Mouse (Mus musculus): ENCODE data around the gene Rusc2. TPM values are rescaled to one million over a fixed set of nuclear protein-coding genes. Genes with fewer than 3 reads are reported as not detected.

The Rusc2 gene
- 15.5 and 17.3 TPM in 2 replicates for polyA plus RNA-seq (2012; rRNA removed)

DNA sequence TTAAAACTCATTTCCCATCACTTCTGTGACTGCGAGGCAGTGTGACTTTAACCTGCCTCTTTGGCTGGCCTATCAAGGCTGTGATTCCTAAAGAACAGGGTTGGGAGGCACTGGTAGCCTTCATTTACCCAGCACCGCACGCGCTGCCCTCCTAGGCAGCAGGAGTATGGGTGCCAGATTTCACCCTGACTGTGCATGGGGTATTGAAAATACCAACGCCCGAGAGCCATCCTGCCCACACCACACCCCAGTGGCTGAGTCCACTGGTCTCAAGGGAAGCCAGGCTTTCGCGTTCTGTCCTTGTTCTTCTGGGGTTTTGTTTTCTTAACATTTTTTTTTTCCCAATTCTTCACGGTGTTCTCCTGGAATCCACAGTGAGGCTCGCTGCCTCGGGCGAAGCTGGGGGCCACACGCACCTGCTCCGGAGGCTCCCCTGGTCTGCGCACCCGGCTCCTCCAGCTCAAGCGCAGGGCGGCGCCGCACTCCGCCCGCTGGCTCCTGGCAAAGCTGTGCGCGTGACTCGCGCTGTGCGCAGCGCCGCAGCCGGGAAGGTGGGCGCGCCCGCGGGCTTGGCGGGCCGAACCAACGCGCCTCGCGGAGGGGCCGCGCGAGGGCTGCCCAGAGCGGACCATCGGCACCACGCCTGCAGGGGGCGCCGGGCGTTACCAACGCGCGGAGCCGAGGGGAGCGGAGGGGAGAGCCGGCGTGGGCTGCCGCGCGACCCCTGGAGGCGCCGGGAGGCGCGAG is at the start of gene Rusc2:
Gene Rusc2 (plus strand): TSS at position 572 of the 747 bp plus-strand sequence.
- no peak for TF ChIP-seq POLR2A (IDR thresholded peaks at IDR 0.05; ENCODE audit: low read depth, low read length)
- TF ChIP-seq CTCF (conservative IDR thresholded peaks at IDR 0.05; ENCODE audit: insufficient read depth, insufficient read length, low read depth, low read length) = peak; percentile 33
- H3K27ac ChIP-seq (ENCODE audit: insufficient read depth, low read depth, low read length) = peak within 1 kb of the TSS; percentile 93
- H3K36me3 ChIP-seq (ENCODE audit: control insufficient read depth, insufficient read depth, low read length) = no peaks in the 10 kb centered on the region
- WGBS = under 1% methylated on average over 61 of the region's 63 CpGs
- H3K4me3 ChIP-seq (ENCODE audit: insufficient read depth, low read depth, low read length) = peak within 1 kb of the TSS; percentile 93
- H3K4me1 ChIP-seq (ENCODE audit: control insufficient read depth, insufficient read depth, low read length) = peaks cover 8% of the 10 kb centered on the region; the same call in 1 of the 2 replicates
- peak; percentile 93 for DNase-seq
- no peaks in the 10 kb centered on the region for H3K27me3 ChIP-seq (replicated peaks; ENCODE audit: control insufficient read depth, insufficient read depth, low read length)

DNA sequence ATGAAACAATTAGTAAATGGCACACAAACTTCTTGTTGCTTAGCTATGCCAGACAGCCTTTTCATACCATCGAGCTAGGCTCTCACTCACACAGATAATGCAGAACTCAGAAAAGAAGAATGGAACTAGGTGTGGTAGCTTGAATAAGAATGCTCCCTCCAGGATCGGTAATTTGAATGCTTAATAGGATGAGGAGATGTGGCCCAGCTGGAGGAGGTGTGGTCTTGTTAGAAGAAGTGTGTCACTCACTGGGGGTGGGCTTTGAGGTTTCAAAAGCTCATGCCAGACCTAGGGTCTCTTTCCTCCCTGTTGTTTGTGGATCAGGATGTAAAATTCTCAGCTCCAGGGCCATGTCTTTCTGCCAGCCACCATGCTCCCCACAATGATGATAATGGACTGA is 47.0 kb upstream of the Rusc2 start:
- TF ChIP-seq CTCF (conservative IDR thresholded peaks at IDR 0.05; ENCODE audit: insufficient read depth, insufficient read length, low read depth, low read length) (no peak), POLR2A (IDR thresholded peaks at IDR 0.05; ENCODE audit: low read depth, low read length) (no peak)
- Histone ChIP-seq H3K36me3 (ENCODE audit: control insufficient read depth, insufficient read depth, low read length) (no peaks in the 10 kb centered on the region), H3K4me1 (ENCODE audit: control insufficient read depth, insufficient read depth, low read length) (no peaks in the 10 kb centered on the region), H3K27me3 (replicated peaks; ENCODE audit: control insufficient read depth, insufficient read depth, low read length) (no peaks in the 10 kb centered on the region), H3K4me3 (ENCODE audit: insufficient read depth, low read depth, low read length) (no peak overlapping the region), H3K27ac (ENCODE audit: insufficient read depth, low read depth, low read length) (no peak overlapping the region)
- 62% methylated on average over 2 of the region's 2 CpGs for WGBS
- DNase-seq = no peak

DNA sequence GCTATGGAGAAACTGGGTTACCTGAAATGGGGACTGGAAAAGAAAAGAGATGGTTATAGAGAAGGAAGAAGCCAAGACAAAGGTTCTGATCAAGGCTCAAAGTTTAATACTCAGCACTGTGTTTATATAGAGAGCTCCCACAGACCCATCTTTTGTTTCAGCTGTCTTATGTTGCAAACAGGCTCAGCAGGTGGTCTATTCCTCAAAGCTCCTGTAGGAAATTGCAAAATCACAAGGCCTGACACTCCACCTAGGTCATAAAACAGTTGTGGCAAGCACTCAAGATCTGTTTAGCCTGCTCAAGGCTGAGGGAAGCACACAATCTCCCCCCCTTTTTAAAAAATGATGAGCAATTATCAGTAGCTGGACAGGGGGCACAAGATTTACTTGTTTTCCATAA is 45.6 kb upstream of the Rusc2 start:
- H3K27me3 ChIP-seq (replicated peaks; ENCODE audit: control insufficient read depth, insufficient read depth, low read length) = no peaks in the 10 kb centered on the region
- H3K27ac ChIP-seq (ENCODE audit: insufficient read depth, low read depth, low read length) = no peak overlapping the region
- H3K4me1 ChIP-seq (ENCODE audit: control insufficient read depth, insufficient read depth, low read length) = no peaks in the 10 kb centered on the region

DNA sequence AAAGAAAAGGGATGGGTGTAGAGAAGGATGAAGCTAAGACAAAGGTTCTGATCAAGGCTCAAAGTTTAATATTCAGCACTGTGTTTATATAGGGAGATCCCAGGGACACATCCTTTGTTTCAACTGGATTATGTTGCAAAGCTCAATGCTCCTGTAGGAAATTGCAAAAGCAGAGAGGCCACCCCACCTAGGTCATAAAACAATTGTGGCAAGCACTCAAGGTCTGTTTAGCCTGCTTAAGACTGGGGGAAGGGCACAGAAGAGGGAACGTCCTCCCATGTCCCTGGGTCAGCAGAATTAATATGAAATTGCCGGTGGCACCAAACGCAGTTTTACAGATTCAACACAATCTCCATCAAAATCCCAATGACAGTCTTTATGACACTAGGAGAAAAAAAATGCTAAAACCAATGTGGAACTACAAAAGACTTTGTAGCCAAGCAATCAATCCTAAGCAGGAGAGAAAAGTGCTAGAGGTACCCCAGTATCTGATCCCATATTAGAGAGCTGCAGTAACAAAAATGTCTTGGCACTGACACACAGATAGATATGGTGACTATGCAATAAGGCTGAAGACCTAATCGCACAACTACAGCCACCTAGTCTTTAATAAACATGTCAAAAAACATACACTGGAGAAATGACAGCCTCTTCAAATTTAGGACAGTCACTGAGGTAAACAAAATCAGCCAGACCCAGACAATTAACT is 41.5 kb upstream of the Rusc2 start:
- WGBS = 47% methylated on average over 4 of the region's 4 CpGs
- peak; percentile 11 for DNase-seq
- H3K27me3 ChIP-seq (replicated peaks; ENCODE audit: control insufficient read depth, insufficient read depth, low read length) = no peaks in the 10 kb centered on the region
- no peaks in the 10 kb centered on the region for H3K4me1 ChIP-seq (ENCODE audit: control insufficient read depth, insufficient read depth, low read length)
- no peak overlapping the region for H3K27ac ChIP-seq (ENCODE audit: insufficient read depth, low read depth, low read length)
- no peaks in the 10 kb centered on the region for H3K36me3 ChIP-seq (ENCODE audit: control insufficient read depth, insufficient read depth, low read length)
- no peak for TF ChIP-seq CTCF (conservative IDR thresholded peaks at IDR 0.05; ENCODE audit: insufficient read depth, insufficient read length, low read depth, low read length)
- no peak for TF ChIP-seq POLR2A (IDR thresholded peaks at IDR 0.05; ENCODE audit: low read depth, low read length)
- no peak overlapping the region for H3K4me3 ChIP-seq (ENCODE audit: insufficient read depth, low read depth, low read length)

More for the DNA sequence above, 45.6 kb upstream of the Rusc2 start:
- Histone ChIP-seq H3K4me3 (ENCODE audit: insufficient read depth, low read depth, low read length) (no peak overlapping the region), H3K36me3 (ENCODE audit: control insufficient read depth, insufficient read depth, low read length) (no peaks in the 10 kb centered on the region)
- no peak for DNase-seq
- no peak for TF ChIP-seq CTCF (conservative IDR thresholded peaks at IDR 0.05; ENCODE audit: insufficient read depth, insufficient read length, low read depth, low read length)
- no peak for TF ChIP-seq POLR2A (IDR thresholded peaks at IDR 0.05; ENCODE audit: low read depth, low read length)

DNA sequence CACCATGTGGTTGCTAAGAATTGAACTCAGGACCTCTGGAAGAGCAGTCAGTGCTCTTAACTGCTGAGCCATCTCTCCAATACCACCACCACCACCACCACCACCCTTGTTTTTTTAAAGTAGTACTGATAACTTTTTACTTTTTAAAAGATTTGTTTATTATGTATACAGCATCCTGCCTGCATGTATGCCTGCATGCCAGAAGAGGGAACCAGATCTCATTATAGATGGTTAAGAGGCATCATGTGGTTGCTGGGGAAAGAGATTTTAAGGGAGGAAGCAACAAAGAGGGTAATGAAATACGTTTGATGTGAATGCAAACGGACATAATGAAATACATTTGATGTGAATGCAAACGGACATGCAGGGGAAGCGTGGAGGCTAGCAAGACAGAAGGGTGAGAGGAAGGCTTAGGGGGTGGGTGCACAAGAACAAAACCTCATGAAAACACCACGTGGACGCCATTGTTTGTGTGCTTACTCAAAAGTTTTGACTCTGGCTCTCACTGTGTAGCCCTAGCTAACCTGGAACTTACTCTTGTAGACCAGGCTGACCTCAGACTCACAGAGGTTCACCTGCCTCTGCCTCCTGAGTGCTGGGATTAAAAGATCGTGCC is 40.4 kb upstream of the Rusc2 start:
- no peak for TF ChIP-seq CTCF (conservative IDR thresholded peaks at IDR 0.05; ENCODE audit: insufficient read depth, insufficient read length, low read depth, low read length)
- no peak for TF ChIP-seq POLR2A (IDR thresholded peaks at IDR 0.05; ENCODE audit: low read depth, low read length)
- H3K36me3 ChIP-seq (ENCODE audit: control insufficient read depth, insufficient read depth, low read length) = no peaks in the 10 kb centered on the region
- no peaks in the 10 kb centered on the region for H3K4me1 ChIP-seq (ENCODE audit: control insufficient read depth, insufficient read depth, low read length)
- no peak overlapping the region for H3K27ac ChIP-seq (ENCODE audit: insufficient read depth, low read depth, low read length)
- H3K4me3 ChIP-seq (ENCODE audit: insufficient read depth, low read depth, low read length) = no peak overlapping the region
- no peak for DNase-seq
- no peaks in the 10 kb centered on the region for H3K27me3 ChIP-seq (replicated peaks; ENCODE audit: control insufficient read depth, insufficient read depth, low read length)
- 86% methylated on average over 7 of the region's 7 CpGs for WGBS

DNA sequence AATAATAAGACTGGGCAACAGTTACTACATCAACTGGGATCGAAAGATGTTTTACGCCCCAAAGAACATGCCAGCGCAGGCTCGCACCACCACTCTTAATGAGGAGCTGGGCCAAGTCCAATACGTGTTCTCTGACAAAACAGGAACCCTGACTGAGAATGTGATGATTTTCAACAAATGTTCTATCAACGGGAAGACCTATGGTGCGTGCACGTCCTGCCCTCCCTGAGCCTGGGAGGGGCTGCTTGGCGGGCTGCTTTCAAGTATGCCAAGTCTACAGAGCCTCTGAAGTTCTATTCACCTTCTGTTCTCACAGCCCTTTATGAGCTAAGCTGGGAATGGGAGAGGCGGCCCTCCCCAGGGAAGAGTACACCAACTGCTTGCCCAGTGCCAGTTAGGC is 39.3 kb upstream of the Rusc2 start:
- no peak overlapping the region for H3K27ac ChIP-seq (ENCODE audit: insufficient read depth, low read depth, low read length)
- H3K4me3 ChIP-seq (ENCODE audit: insufficient read depth, low read depth, low read length) = no peak overlapping the region
- H3K4me1 ChIP-seq (ENCODE audit: control insufficient read depth, insufficient read depth, low read length) = no peaks in the 10 kb centered on the region
- no peak for TF ChIP-seq CTCF (conservative IDR thresholded peaks at IDR 0.05; ENCODE audit: insufficient read depth, insufficient read length, low read depth, low read length)
- TF ChIP-seq POLR2A (IDR thresholded peaks at IDR 0.05; ENCODE audit: low read depth, low read length) = no peak
- H3K27me3 ChIP-seq (replicated peaks; ENCODE audit: control insufficient read depth, insufficient read depth, low read length) = no peaks in the 10 kb centered on the region
- DNase-seq = no peak
- no peaks in the 10 kb centered on the region for H3K36me3 ChIP-seq (ENCODE audit: control insufficient read depth, insufficient read depth, low read length)
- 82% methylated on average over 10 of the region's 10 CpGs for WGBS

DNA sequence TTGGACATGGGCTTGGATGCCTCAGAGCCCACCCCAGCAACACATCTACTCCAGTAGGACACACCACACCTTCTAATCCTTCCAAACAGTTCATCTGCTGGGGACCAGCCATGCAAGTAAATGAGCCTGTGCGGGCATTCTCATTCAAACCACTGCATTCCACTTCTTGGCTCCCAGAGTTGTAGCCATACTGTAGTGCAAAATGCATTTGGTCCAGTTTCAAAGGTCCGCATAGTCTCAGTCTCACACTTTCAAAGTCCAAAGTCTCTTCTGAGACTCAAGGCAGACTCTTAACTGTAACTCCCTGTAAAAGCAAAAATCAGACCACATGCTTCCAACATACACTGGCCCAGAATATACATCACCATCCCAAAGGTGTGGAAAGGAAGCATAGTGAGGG is 36.8 kb upstream of the Rusc2 start:
- peak; percentile 28 for DNase-seq
- TF ChIP-seq POLR2A (IDR thresholded peaks at IDR 0.05; ENCODE audit: low read depth, low read length) = no peak
- TF ChIP-seq CTCF (conservative IDR thresholded peaks at IDR 0.05; ENCODE audit: insufficient read depth, insufficient read length, low read depth, low read length) = no peak
- Histone ChIP-seq H3K27ac (ENCODE audit: insufficient read depth, low read depth, low read length) (no peak overlapping the region), H3K4me1 (ENCODE audit: control insufficient read depth, insufficient read depth, low read length) (no peaks in the 10 kb centered on the region), H3K4me3 (ENCODE audit: insufficient read depth, low read depth, low read length) (no peak overlapping the region), H3K27me3 (replicated peaks; ENCODE audit: control insufficient read depth, insufficient read depth, low read length) (no peaks in the 10 kb centered on the region), H3K36me3 (ENCODE audit: control insufficient read depth, insufficient read depth, low read length) (no peaks in the 10 kb centered on the region)
- 47% methylated on average over 2 of the region's 2 CpGs for WGBS
